Mouse (Mus musculus): ENCODE results near the gene Npy4r.

Npy4r gene

GRCm38 (mm10) chr14:34120016-34120910 lies 32.0 kb downstream of the Npy4r start:
- no peak for DNase-seq (ENCODE audit: extremely low spot score)

GRCm38 (mm10) chr14:34119046-34119723 lies 33.1 kb downstream of the Npy4r start:
- no peak for DNase-seq (ENCODE audit: extremely low spot score)

GRCm38 (mm10) chr14:34114311-34114710 lies 38.0 kb downstream of the Npy4r start:
- DNase-seq (ENCODE audit: extremely low spot score): no peak

DNA sequence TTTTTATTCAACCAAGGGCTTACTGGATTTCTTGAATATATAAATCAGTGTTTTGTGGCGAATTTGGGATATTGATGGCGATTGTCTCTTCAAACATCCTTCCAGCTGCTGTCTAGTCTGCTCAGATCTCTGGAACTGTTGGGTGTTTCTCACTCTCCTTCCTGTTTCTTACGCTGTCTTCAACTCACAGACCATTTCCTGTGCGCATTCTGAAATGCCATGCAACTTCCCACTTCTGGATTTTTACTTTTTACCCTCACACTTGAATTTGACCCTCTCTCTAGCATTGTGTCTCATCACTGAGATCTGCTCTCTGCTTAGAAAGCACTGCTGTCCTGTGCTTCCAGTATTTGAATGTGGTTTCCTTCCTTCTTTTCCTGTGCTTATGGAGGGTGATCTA lies 44.7 kb downstream of the Npy4r start:
- no peak for DNase-seq (ENCODE audit: extremely low spot score)

- DNase-seq (ENCODE audit: extremely low spot score): peak; percentile 34
Measured at GRCm38 (mm10) chr14:34106389-34107062, 45.8 kb downstream of the Npy4r start.

- peak; percentile 72 for DNase-seq (ENCODE audit: extremely low spot score)
Measured at GRCm38 (mm10) chr14:34104892-34105291, 47.4 kb downstream of the Npy4r start.

- DNase-seq (ENCODE audit: extremely low spot score): no peak
Measured at GRCm38 (mm10) chr14:34103855-34104254, 48.4 kb downstream of the Npy4r start.

DNA sequence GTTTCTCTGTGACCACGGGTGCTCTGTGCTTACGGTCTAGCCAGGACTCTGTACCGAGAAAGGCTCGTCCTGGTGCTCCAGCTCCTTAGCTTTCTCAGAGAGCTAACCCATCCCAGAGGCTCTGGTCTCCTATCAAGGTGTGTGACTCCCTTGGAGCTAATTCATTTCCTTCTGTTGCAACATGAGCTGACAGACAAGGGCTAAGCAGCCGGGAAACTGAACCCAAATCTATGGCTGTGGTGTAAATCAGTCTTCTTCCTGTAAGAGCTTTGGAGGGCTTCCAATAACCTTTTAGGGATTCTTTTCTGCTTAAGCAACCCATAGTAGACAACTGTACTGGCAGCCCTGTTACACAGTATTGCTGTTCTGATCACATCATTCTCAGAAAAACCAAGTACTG lies 49.7 kb downstream of the Npy4r start, which contains the start of gene A630023A22Rik:
TSS of gene A630023A22Rik (minus strand) at position 154 of the 400 bp plus-strand sequence.
- no peak for DNase-seq (ENCODE audit: extremely low spot score)

GRCm38 (mm10) chr14:34096161-34096560 lies 56.1 kb downstream of the Npy4r start:
- DNase-seq (ENCODE audit: extremely low spot score): no peak

Measured in embryo, embryonic 9.5 days (tissue).